Mouse (Mus musculus) cerebellum, postnatal 25 days (tissue): ENCODE results near the gene Ppp5c.

ENCODE experiments used
- DNase-seq, 2 experiments: peaks; one replicate each; pipeline ENCODE4 v3.0.0; 2021; ENCODE audit warnings: mixed read lengths in 2 of 2

Ppp5c gene

GRCm38 (mm10) chr7:16978173-16978572, 49.6 kb downstream of the Ppp5c start:
- DNase-seq = no peak

- no peak for DNase-seq
These were observed 51.4 kb downstream of the Ppp5c start for GRCm38 (mm10) chr7:16976298-16976697.

- DNase-seq = peak in 1 of 2 experiments; percentile 36
These were observed 53.7 kb downstream of the Ppp5c start for GRCm38 (mm10) chr7:16974018-16974417.

- no peak for DNase-seq
These were observed 56.6 kb downstream of the Ppp5c start for GRCm38 (mm10) chr7:16971160-16971559.

GRCm38 (mm10) chr7:16968414-16968813, 59.3 kb downstream of the Ppp5c start:
- DNase-seq = no peak

GRCm38 (mm10) chr7:16961678-16962077, 66.0 kb downstream of the Ppp5c start:
- DNase-seq = no peak

- peak; percentile 87 to 93 for DNase-seq
These were observed 68.1 kb downstream of the Ppp5c start, which contains the start of gene Pnmal1 for GRCm38 (mm10) chr7:16959539-16960187. TSS of gene Pnmal1 (plus strand) at chr7:16959679.

GRCm38 (mm10) chr7:16956410-16957265, 71.1 kb downstream of the Ppp5c start:
- DNase-seq = no peak

- no peak for DNase-seq
These were observed 72.0 kb downstream of the Ppp5c start for GRCm38 (mm10) chr7:16955712-16956111.
